Mouse (Mus musculus): ENCODE data around the gene Wipi2. TPM values are rescaled to one million over a fixed set of nuclear protein-coding genes. Genes with fewer than 3 reads are reported as not detected.
A peak's percentile ranks its signal among the peaks of the same experiment; 100 is the strongest.

Gene Wipi2
- polyA plus RNA-seq, 2 experiments: 20.5 to 28.3 TPM

GRCm38 (mm10) chr5:142668556-142669263 lies 41.2 kb downstream of the Wipi2 start:
- DNase-seq (ENCODE audit: low read depth in 3 of 3, low spot score in 3 of 3) (no peak), ATAC-seq (ENCODE audit: insufficient read depth) (no peak)
- Histone ChIP-seq H3K4me3 (ENCODE audit: insufficient read depth in 1 of 2, low read depth in 2 of 2, low read length in 2 of 2) (no peak overlapping the region), H3K4me1 (replicated peaks; ENCODE audit: control insufficient read depth in 2 of 2, insufficient read depth in 2 of 2, low read length in 1 of 2) (no peaks in the 10 kb centered on the region), H3K27me3 (ENCODE audit: control insufficient read depth, insufficient read depth, low read length) (no peaks in the 10 kb centered on the region), H3K9me3 (ENCODE audit: control insufficient read depth, low read length) (no peaks in the 10 kb centered on the region), H3K36me3 (replicated peaks; ENCODE audit: control insufficient read depth, insufficient read depth, low read depth) (peaks cover 67% of the 10 kb centered on the region), H3K27ac (no peak overlapping the region), H3K9ac (replicated peaks) (no peak overlapping the region), H3K4me2 (ENCODE audit: low read depth) (no peak overlapping the region)
- 85% methylated on average over 11 of the region's 11 CpGs for WGBS (ENCODE audit: insufficient replicate concordance)
- TF ChIP-seq CTCF (IDR thresholded peaks at IDR 0.05; ENCODE audit: low read depth) (no peak), EP300 (IDR thresholded peaks at IDR 0.05; ENCODE audit: low read depth) (no peak)

- Histone ChIP-seq H3K4me1 (replicated peaks; ENCODE audit: control insufficient read depth in 2 of 2, insufficient read depth in 2 of 2, low read length in 1 of 2) (no peaks in the 10 kb centered on the region), H3K27ac (no peak overlapping the region), H3K9me3 (ENCODE audit: control insufficient read depth, low read length) (no peaks in the 10 kb centered on the region), H3K4me3 (ENCODE audit: insufficient read depth in 1 of 2, low read depth in 2 of 2, low read length in 2 of 2) (no peak overlapping the region), H3K9ac (replicated peaks) (no peak overlapping the region), H3K36me3 (replicated peaks; ENCODE audit: control insufficient read depth, insufficient read depth, low read depth) (peaks cover 57% of the 10 kb centered on the region), H3K4me2 (ENCODE audit: low read depth) (no peak overlapping the region), H3K27me3 (ENCODE audit: control insufficient read depth, insufficient read depth, low read length) (no peaks in the 10 kb centered on the region)
- no peak for DNase-seq (ENCODE audit: low read depth in 3 of 3, low spot score in 3 of 3)
- ATAC-seq (ENCODE audit: insufficient read depth): no peak
- TF ChIP-seq EP300 (IDR thresholded peaks at IDR 0.05; ENCODE audit: low read depth): no peak
- peak; percentile 27 for TF ChIP-seq CTCF (IDR thresholded peaks at IDR 0.05; ENCODE audit: low read depth)
- 80% methylated on average over 7 of the region's 7 CpGs for WGBS (ENCODE audit: insufficient replicate concordance)
These were observed 42.2 kb downstream of the Wipi2 start for GRCm38 (mm10) chr5:142669726-142670125.

GRCm38 (mm10) chr5:142673082-142673481 lies 45.6 kb downstream of the Wipi2 start:
- no peak for TF ChIP-seq EP300 (IDR thresholded peaks at IDR 0.05; ENCODE audit: low read depth)
- peak; percentile 54 for TF ChIP-seq CTCF (IDR thresholded peaks at IDR 0.05; ENCODE audit: low read depth)
- no peaks in the 10 kb centered on the region for H3K27me3 ChIP-seq (ENCODE audit: control insufficient read depth, insufficient read depth, low read length)
- H3K9me3 ChIP-seq (ENCODE audit: control insufficient read depth, low read length): no peaks in the 10 kb centered on the region
- H3K4me1 ChIP-seq (replicated peaks; ENCODE audit: control insufficient read depth in 2 of 2, insufficient read depth in 2 of 2, low read length in 1 of 2): peaks cover under 1 to 7% of the 10 kb centered on the region in 2 experiments; a peak in 3 of 4 replicates
- no peak overlapping the region for H3K27ac ChIP-seq
- no peak for ATAC-seq (ENCODE audit: insufficient read depth)
- H3K4me2 ChIP-seq (ENCODE audit: low read depth): no peak overlapping the region
- H3K36me3 ChIP-seq (replicated peaks; ENCODE audit: control insufficient read depth, insufficient read depth, low read depth): peaks cover 25% of the 10 kb centered on the region
- DNase-seq (ENCODE audit: low read depth in 3 of 3, low spot score in 3 of 3): no peak
- H3K9ac ChIP-seq (replicated peaks): no peak overlapping the region
- H3K4me3 ChIP-seq (ENCODE audit: insufficient read depth in 1 of 2, low read depth in 2 of 2, low read length in 2 of 2): no peak overlapping the region
- WGBS (ENCODE audit: insufficient replicate concordance): 28% methylated on average over 5 of the region's 5 CpGs

GRCm38 (mm10) chr5:142678141-142678571 lies 50.7 kb downstream of the Wipi2 start:
- DNase-seq (ENCODE audit: low read depth in 3 of 3, low spot score in 3 of 3): no peak
- ATAC-seq (ENCODE audit: insufficient read depth): peak; percentile 14; the same call in 1 of the 2 replicates
- Histone ChIP-seq H3K4me1 (replicated peaks; ENCODE audit: control insufficient read depth in 2 of 2, insufficient read depth in 2 of 2, low read length in 1 of 2) (peaks cover 3 to 14% of the 10 kb centered on the region in 2 experiments), H3K4me2 (ENCODE audit: low read depth) (no peak overlapping the region), H3K9ac (replicated peaks) (no peak overlapping the region), H3K9me3 (ENCODE audit: control insufficient read depth, low read length) (no peaks in the 10 kb centered on the region), H3K36me3 (replicated peaks; ENCODE audit: control insufficient read depth, insufficient read depth, low read depth) (no peaks in the 10 kb centered on the region), H3K27me3 (ENCODE audit: control insufficient read depth, insufficient read depth, low read length) (no peaks in the 10 kb centered on the region), H3K27ac (no peak overlapping the region), H3K4me3 (ENCODE audit: insufficient read depth in 1 of 2, low read depth in 2 of 2, low read length in 2 of 2) (no peak overlapping the region)
- WGBS (ENCODE audit: insufficient replicate concordance): 50% methylated on average over 7 of the region's 7 CpGs
- no peak for TF ChIP-seq CTCF (IDR thresholded peaks at IDR 0.05; ENCODE audit: low read depth)
- TF ChIP-seq EP300 (IDR thresholded peaks at IDR 0.05; ENCODE audit: low read depth): no peak

- no peak overlapping the region for H3K4me2 ChIP-seq (ENCODE audit: low read depth)
- 31% methylated on average over 1 of the region's 1 CpGs for WGBS (ENCODE audit: insufficient replicate concordance)
- TF ChIP-seq CTCF (IDR thresholded peaks at IDR 0.05; ENCODE audit: low read depth) (no peak), EP300 (IDR thresholded peaks at IDR 0.05; ENCODE audit: low read depth) (peak; percentile 30; the same call in 1 of the 2 replicates)
- no peak overlapping the region for H3K9ac ChIP-seq (replicated peaks)
- H3K27ac ChIP-seq: no peak overlapping the region
- DNase-seq (ENCODE audit: low read depth in 3 of 3, low spot score in 3 of 3) (peak; percentile 13 to 37 (median 29)), ATAC-seq (ENCODE audit: insufficient read depth) (peak; percentile 74)
- H3K9me3 ChIP-seq (ENCODE audit: control insufficient read depth, low read length): no peaks in the 10 kb centered on the region
- H3K36me3 ChIP-seq (replicated peaks; ENCODE audit: control insufficient read depth, insufficient read depth, low read depth): no peaks in the 10 kb centered on the region
- peaks cover 3 to 14% of the 10 kb centered on the region in 2 experiments for H3K4me1 ChIP-seq (replicated peaks; ENCODE audit: control insufficient read depth in 2 of 2, insufficient read depth in 2 of 2, low read length in 1 of 2)
- H3K27me3 ChIP-seq (ENCODE audit: control insufficient read depth, insufficient read depth, low read length): no peaks in the 10 kb centered on the region
- H3K4me3 ChIP-seq (ENCODE audit: insufficient read depth in 1 of 2, low read depth in 2 of 2, low read length in 2 of 2): no peak overlapping the region
These were observed 51.6 kb downstream of the Wipi2 start for GRCm38 (mm10) chr5:142679065-142679464.
